Mouse (Mus musculus) heart, adult 2 months (tissue): ENCODE results near the gene Tubb2b.
A peak's percentile ranks its signal among the peaks of the same experiment; 100 is the strongest.

Source experiments
- CTCF ChIP-seq: fragments of 200-600 bp; IDR thresholded peaks from 2 replicates; pipeline ENCODE4 v1.8.1; 2022; ENCODE audit warnings: antibody characterized with exemption, mild to moderate bottlenecking, moderate library complexity
- EP300 ChIP-seq: fragments of 200-500 bp; IDR thresholded peaks from 2 replicates; pipeline ENCODE4 v1.6.1; 2011; ENCODE audit warnings: low read depth, low read length, control low read depth; ENCODE audit not compliant: insufficient read depth
- POLR2A ChIP-seq: fragments of 200-500 bp; IDR thresholded peaks from 2 replicates; pipeline ENCODE4 v1.6.1; 2011; ENCODE audit warnings: mild to moderate bottlenecking, low read depth, low read length, control low read depth; ENCODE audit not compliant: insufficient read depth

- TF ChIP-seq CTCF (no peak), POLR2A (no peak), EP300 (0 out of 2 replicates have a peak, but pooled peaks have one; percentile 24)
Observed at GRCm38 (mm10) chr13:34125711-34126110, 4.6 kb downstream of the Tubb2b start.
